Mouse (Mus musculus) left cerebral cortex, postnatal 36 days (tissue): ENCODE data around the gene Ms4a15. TPM values are rescaled to one million over a fixed set of nuclear protein-coding genes. Genes with fewer than 3 reads are reported as not detected.
A peak's percentile ranks its signal among the peaks of the same experiment; 100 is the strongest.

Source experiments
- DNase-seq, 2 experiments: peaks; one replicate each; pipeline ENCODE4 v3.0.0; 2021 to 2022; ENCODE audit warnings: low spot score in 2 of 2, mixed read lengths in 1 of 2
- intact Hi-C: fragments of 180-260 bp; cut with DNase I; formaldehyde crosslinking; loops from one replicate; pipeline ENCODE4 v1.15.1; 2025
- total RNA-seq, 2 experiments: library from RNA; stranded (reverse); gene quantifications; 2 replicates each; pipeline ENCODE4 v1.2.3; 2021

The Ms4a15 gene
- under 1 TPM in 1 of 2 experiments, not detected in 1; 0.39 TPM for total RNA-seq

GRCm38 (mm10) chr19:10993150-10993549 lies at the start of gene Ms4a15:
TSS of gene Ms4a15 (minus strand) at chr19:10993250.
- no peak for DNase-seq
- intact Hi-C loops: no loop called here

GRCm38 (mm10) chr19:11037570-11037969 lies 44.5 kb upstream of the Ms4a15 start:
- intact Hi-C loops: no loop called here
- no peak for DNase-seq

- intact Hi-C loops: no loop called here
- no peak for DNase-seq
Measured at GRCm38 (mm10) chr19:11022382-11022781, 29.3 kb upstream of the Ms4a15 start.

- DNase-seq: no peak
- intact Hi-C loops: no loop called here
Measured at GRCm38 (mm10) chr19:11017891-11018290, 24.8 kb upstream of the Ms4a15 start, which contains the start of gene Ms4a18. TSS of gene Ms4a18 (minus strand) at chr19:11018031.

GRCm38 (mm10) chr19:11017251-11017650 lies 24.2 kb upstream of the Ms4a15 start:
- no peak for DNase-seq
- intact Hi-C loops: no loop called here

GRCm38 (mm10) chr19:11015998-11016397 lies 22.9 kb upstream of the Ms4a15 start:
- no peak for DNase-seq
- intact Hi-C loops: no loop called here

GRCm38 (mm10) chr19:11015468-11015867 lies 22.4 kb upstream of the Ms4a15 start:
- intact Hi-C loops: no loop called here
- DNase-seq: no peak

GRCm38 (mm10) chr19:10991911-10992310 lies 1.1 kb downstream of the Ms4a15 start:
- DNase-seq: no peak
- intact Hi-C loops: no loop called here

- no peak for DNase-seq
- intact Hi-C loops: no loop called here
Measured at GRCm38 (mm10) chr19:10990751-10991150, 2.3 kb downstream of the Ms4a15 start.

GRCm38 (mm10) chr19:10988563-10988962 lies 4.5 kb downstream of the Ms4a15 start:
- intact Hi-C loops: no loop called here
- no peak for DNase-seq

GRCm38 (mm10) chr19:10985889-10986288 lies 7.2 kb downstream of the Ms4a15 start:
- intact Hi-C loops: no loop called here
- DNase-seq: no peak

- no peak for DNase-seq
- intact Hi-C loops: no loop called here
Measured at GRCm38 (mm10) chr19:10984551-10984950, 8.5 kb downstream of the Ms4a15 start.

- intact Hi-C loops: no loop called here
- no peak for DNase-seq
Measured at GRCm38 (mm10) chr19:10983146-10983545, 9.9 kb downstream of the Ms4a15 start.

GRCm38 (mm10) chr19:10980210-10980609 lies 12.8 kb downstream of the Ms4a15 start:
- DNase-seq: no peak
- intact Hi-C loops: no loop called here

- DNase-seq: peak; percentile 46 to 66
- intact Hi-C loops: no loop called here
Measured at GRCm38 (mm10) chr19:10979184-10980168, 13.6 kb downstream of the Ms4a15 start.

- intact Hi-C loops: no loop called here
- DNase-seq: no peak
Measured at GRCm38 (mm10) chr19:10976318-10976717, 16.7 kb downstream of the Ms4a15 start.

GRCm38 (mm10) chr19:10975187-10975586 lies 17.9 kb downstream of the Ms4a15 start:
- intact Hi-C loops: no loop called here
- DNase-seq: no peak

- intact Hi-C loops: loop anchor here (5.0 kb wide), 1 partner anchor 307 kb away; no protein-coding TSS in a partner anchor
- no peak for DNase-seq
Measured at GRCm38 (mm10) chr19:10974238-10974865, 18.7 kb downstream of the Ms4a15 start, which contains the start of gene Ms4a10. TSS of gene Ms4a10 (minus strand) at chr19:10974670.

- intact Hi-C loops: loop anchor here (5.0 kb wide), 1 partner anchor 306 kb away; no protein-coding TSS in a partner anchor
- no peak for DNase-seq
Measured at GRCm38 (mm10) chr19:10973187-10973586, 19.9 kb downstream of the Ms4a15 start.

GRCm38 (mm10) chr19:10972660-10973059 lies 20.4 kb downstream of the Ms4a15 start:
- DNase-seq: no peak
- intact Hi-C loops: loop anchor here (5.0 kb wide), 1 partner anchor 305 kb away; no protein-coding TSS in a partner anchor
